Mouse (Mus musculus): ENCODE results near the gene Patj. TPM values are rescaled to one million over a fixed set of nuclear protein-coding genes. Genes with fewer than 3 reads are reported as not detected.

The Patj gene
- polyA plus RNA-seq, 1 experiment: 124 TPM

DNA sequence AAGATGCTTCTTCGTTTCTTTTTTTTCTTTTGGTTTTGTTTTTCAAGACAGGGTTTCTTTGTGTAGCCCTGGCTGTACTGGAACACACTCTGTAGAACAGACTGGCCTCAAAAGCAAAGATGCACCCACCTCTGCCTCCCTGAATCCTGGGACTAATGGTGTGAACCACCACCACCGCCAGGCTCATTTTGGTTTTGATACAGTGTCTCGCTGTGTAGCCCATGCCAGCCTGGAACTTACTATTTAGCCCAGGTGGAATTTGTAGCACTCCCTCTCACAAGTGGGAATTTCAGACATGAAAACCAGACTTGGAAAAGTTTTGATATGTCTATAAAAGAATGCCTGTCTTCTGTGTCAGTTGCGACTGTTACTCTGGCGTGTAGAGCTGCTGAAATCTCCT is 154.5 kb downstream of the Patj start:
- peak overlapping the region; percentile 2; the same call in 1 of the 2 replicates for H3K27ac ChIP-seq (ENCODE audit: insufficient read depth, low read length)
- peak overlapping the region; percentile 90 for H3K4me3 ChIP-seq (replicated peaks; ENCODE audit: insufficient read depth, low read depth, low read length)
- WGBS: 43% methylated on average over 5 of the region's 5 CpGs
- H3K27me3 ChIP-seq (ENCODE audit: control insufficient read depth, insufficient read depth, low read length): no peaks in the 10 kb centered on the region
- no peak for TF ChIP-seq CTCF (IDR thresholded peaks at IDR 0.05; ENCODE audit: borderline replicate concordance, insufficient read depth, low read depth, low read length)
- no peak for TF ChIP-seq POLR2A (IDR thresholded peaks at IDR 0.05; ENCODE audit: borderline replicate concordance, insufficient read depth, low read length)
- DNase-seq: peak; percentile 42 to 54
- peaks cover 20% of the 10 kb centered on the region for H3K4me1 ChIP-seq (ENCODE audit: control insufficient read depth, insufficient read depth, low read length)

DNA sequence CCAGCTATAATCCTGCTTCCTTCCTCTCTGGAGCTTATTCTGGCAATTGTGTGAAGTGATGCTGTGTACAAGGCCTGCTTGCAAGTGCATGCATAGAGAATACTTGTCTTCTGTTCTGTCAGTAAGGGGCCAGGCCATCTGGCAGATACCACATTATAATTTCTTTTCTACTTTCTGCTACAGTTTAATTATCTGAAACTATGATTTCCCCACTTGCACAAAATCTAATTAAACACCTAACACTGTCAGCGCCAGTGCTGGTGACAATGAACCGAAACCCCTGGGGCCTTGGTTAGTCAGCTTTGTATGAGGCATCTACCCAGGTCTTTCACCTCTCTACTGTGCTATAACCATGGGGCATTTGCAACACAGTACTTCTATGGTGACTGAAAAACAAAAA is 160.1 kb downstream of the Patj start:
- H3K27ac ChIP-seq (ENCODE audit: insufficient read depth, low read length): no peak overlapping the region
- no peak overlapping the region for H3K4me3 ChIP-seq (replicated peaks; ENCODE audit: insufficient read depth, low read depth, low read length)
- WGBS: 78% methylated on average over 2 of the region's 2 CpGs
- TF ChIP-seq POLR2A (IDR thresholded peaks at IDR 0.05; ENCODE audit: borderline replicate concordance, insufficient read depth, low read length) (no peak), CTCF (IDR thresholded peaks at IDR 0.05; ENCODE audit: borderline replicate concordance, insufficient read depth, low read depth, low read length) (no peak)
- DNase-seq: no peak
- no peaks in the 10 kb centered on the region for H3K27me3 ChIP-seq (ENCODE audit: control insufficient read depth, insufficient read depth, low read length)
- peaks cover 24% of the 10 kb centered on the region for H3K4me1 ChIP-seq (ENCODE audit: control insufficient read depth, insufficient read depth, low read length)

DNA sequence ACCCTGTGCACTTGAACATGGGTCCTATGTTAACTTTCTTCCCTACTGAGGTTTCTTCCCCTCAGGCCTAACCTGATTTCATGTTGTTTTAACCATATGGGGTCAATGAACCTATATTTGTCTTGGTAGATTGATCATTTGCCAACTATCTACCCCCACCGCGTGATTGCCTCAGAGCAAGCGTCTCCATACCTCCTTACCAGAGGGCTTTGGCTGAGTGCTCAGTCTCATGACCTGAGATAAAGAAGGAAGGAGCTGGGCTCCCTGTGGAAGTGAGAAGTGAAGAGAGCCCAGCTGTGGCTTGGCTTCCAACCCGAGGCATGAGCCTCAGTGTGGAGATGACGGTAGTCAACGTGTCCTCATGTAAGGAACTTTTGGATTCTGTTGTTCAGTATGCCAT is 160.9 kb downstream of the Patj start:
- Histone ChIP-seq H3K4me3 (replicated peaks; ENCODE audit: insufficient read depth, low read depth, low read length) (no peak overlapping the region), H3K27ac (ENCODE audit: insufficient read depth, low read length) (no peak overlapping the region), H3K27me3 (ENCODE audit: control insufficient read depth, insufficient read depth, low read length) (no peaks in the 10 kb centered on the region), H3K4me1 (ENCODE audit: control insufficient read depth, insufficient read depth, low read length) (peaks cover 23% of the 10 kb centered on the region)
- 73% methylated on average over 6 of the region's 6 CpGs for WGBS
- no peak for DNase-seq
- TF ChIP-seq POLR2A (IDR thresholded peaks at IDR 0.05; ENCODE audit: borderline replicate concordance, insufficient read depth, low read length) (no peak), CTCF (IDR thresholded peaks at IDR 0.05; ENCODE audit: borderline replicate concordance, insufficient read depth, low read depth, low read length) (no peak)

DNA sequence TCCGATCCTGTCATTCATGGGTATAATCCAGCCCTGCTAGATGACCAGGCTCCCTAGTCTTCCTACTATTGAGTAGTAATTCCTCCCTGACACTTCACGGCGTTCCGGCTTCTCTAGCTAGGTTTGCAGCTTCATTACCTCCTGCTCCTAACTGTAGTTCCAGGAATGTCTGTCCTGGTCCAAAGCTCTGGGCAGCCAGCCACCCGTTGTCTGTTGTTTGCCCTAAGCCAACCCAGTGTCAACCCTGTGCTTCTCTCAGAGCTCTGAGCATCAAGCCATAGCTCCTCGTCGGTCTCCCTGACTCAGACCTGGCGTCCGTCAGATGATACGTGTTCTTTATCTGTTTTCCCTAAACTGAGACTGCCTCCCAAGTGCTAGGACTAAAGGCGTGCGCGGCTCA is 161.6 kb downstream of the Patj start:
- peak; percentile 81 to 87 for DNase-seq
- H3K4me1 ChIP-seq (ENCODE audit: control insufficient read depth, insufficient read depth, low read length): peaks cover 19% of the 10 kb centered on the region
- TF ChIP-seq CTCF (IDR thresholded peaks at IDR 0.05; ENCODE audit: borderline replicate concordance, insufficient read depth, low read depth, low read length) (no peak), POLR2A (IDR thresholded peaks at IDR 0.05; ENCODE audit: borderline replicate concordance, insufficient read depth, low read length) (no peak)
- H3K27me3 ChIP-seq (ENCODE audit: control insufficient read depth, insufficient read depth, low read length): no peaks in the 10 kb centered on the region
- peak overlapping the region; percentile 24 for H3K4me3 ChIP-seq (replicated peaks; ENCODE audit: insufficient read depth, low read depth, low read length)
- WGBS: 16% methylated on average over 13 of the region's 13 CpGs
- H3K27ac ChIP-seq (ENCODE audit: insufficient read depth, low read length): 0 out of 2 replicates have a peak overlapping the region, but pooled peaks have one; percentile 20

DNA sequence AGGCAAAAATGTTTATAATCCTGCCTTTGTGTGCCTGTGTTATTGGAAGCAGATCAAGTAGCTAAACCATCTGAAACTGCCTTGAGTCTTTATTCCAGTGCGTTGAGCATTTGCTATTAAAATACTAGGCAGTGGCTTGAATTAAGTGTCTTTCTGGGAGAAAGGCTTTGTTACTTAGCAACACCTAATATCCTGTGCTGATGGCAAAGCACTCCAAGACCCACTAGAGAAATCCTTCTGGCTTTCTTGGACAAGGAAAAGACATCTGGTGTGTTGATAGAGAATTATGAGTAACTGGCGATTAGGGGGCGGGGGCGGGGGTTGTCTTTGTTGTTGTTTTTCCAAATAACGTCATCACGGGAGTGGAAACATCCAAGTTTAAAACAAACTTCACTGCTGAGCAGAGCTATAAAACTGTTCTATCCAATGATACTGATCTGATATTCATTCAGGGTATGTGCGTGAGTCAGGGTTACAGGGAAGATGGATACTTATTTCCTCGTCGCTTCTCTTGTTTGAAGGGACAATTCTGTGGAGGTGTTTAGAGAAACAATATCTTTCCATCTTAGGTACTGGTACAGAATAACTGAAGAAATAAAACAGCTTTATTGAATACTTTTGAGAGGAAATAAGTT is 164.7 kb downstream of the Patj start:
- Histone ChIP-seq H3K4me3 (replicated peaks; ENCODE audit: insufficient read depth, low read depth, low read length) (no peak overlapping the region), H3K4me1 (ENCODE audit: control insufficient read depth, insufficient read depth, low read length) (peaks cover 22% of the 10 kb centered on the region), H3K27me3 (ENCODE audit: control insufficient read depth, insufficient read depth, low read length) (no peaks in the 10 kb centered on the region), H3K27ac (ENCODE audit: insufficient read depth, low read length) (no peak overlapping the region)
- no peak for DNase-seq
- TF ChIP-seq CTCF (IDR thresholded peaks at IDR 0.05; ENCODE audit: borderline replicate concordance, insufficient read depth, low read depth, low read length): no peak
- no peak for TF ChIP-seq POLR2A (IDR thresholded peaks at IDR 0.05; ENCODE audit: borderline replicate concordance, insufficient read depth, low read length)
- 49% methylated on average over 9 of the region's 9 CpGs for WGBS

DNA sequence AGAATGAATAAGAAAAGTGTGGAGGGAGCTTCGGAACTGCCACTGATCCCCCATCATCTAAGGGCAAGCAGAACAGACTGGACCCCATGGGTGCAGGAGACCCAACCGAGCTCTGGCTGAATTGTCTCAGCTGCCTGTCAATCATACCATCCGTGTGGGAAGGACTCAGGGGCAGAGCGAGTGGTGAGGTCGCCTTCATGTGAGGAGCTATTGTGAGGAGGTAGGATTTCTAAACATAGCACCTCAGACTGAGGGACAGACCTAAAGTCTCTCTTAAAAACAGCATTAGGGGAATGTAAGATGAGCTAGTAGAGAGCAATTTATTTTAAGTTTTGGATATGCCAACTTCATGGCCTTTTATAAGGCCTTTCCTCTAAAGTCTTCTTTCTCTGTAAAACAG is 167.5 kb downstream of the Patj start:
- TF ChIP-seq CTCF (IDR thresholded peaks at IDR 0.05; ENCODE audit: borderline replicate concordance, insufficient read depth, low read depth, low read length) (no peak), POLR2A (IDR thresholded peaks at IDR 0.05; ENCODE audit: borderline replicate concordance, insufficient read depth, low read length) (no peak)
- 38% methylated on average over 5 of the region's 5 CpGs for WGBS

DNA sequence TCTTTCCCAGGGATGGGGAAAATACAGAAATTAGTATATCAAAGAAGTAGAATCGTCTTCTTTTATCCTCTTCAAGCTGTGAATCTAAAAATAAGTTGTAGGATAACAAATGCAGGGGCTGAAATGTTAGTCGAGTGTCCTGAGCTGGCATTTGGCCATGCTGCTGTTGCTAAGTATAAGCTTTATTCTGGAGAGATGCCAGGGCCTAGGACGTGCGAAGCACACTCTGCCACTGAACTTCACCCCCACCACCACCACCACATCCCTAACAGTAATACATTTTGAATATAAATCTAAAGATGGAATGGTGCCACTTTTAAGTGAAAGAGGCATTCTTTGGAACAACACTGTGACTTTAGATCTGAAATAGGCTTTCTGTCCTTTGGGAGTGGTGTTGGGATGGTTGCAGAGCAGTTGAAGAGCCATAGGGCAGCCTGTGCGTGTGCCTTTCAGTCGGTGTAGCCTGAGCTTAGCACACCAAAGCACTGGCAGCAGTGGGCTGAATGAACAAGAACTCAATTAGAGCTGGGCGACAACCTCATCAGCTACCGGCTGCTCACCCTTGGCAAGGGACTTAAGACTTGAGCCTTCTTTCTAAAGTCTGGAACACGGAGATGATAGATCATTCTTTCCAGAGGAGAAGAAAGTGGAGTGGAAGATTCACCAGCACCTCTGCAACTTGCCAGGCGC is 168.1 kb downstream of the Patj start:
- Histone ChIP-seq H3K4me3 (replicated peaks; ENCODE audit: insufficient read depth, low read depth, low read length) (no peak overlapping the region), H3K4me1 (ENCODE audit: control insufficient read depth, insufficient read depth, low read length) (peaks cover 26% of the 10 kb centered on the region), H3K27me3 (ENCODE audit: control insufficient read depth, insufficient read depth, low read length) (no peaks in the 10 kb centered on the region), H3K27ac (ENCODE audit: insufficient read depth, low read length) (no peak overlapping the region)
- 35% methylated on average over 10 of the region's 10 CpGs for WGBS
- peak in 1 of 2 experiments; percentile 23 for DNase-seq
- no peak for TF ChIP-seq POLR2A (IDR thresholded peaks at IDR 0.05; ENCODE audit: borderline replicate concordance, insufficient read depth, low read length)
- TF ChIP-seq CTCF (IDR thresholded peaks at IDR 0.05; ENCODE audit: borderline replicate concordance, insufficient read depth, low read depth, low read length): no peak

More for the DNA sequence above, 167.5 kb downstream of the Patj start:
- Histone ChIP-seq H3K27ac (ENCODE audit: insufficient read depth, low read length) (0 out of 2 replicates have a peak overlapping the region, but pooled peaks have one; percentile 1), H3K27me3 (ENCODE audit: control insufficient read depth, insufficient read depth, low read length) (no peaks in the 10 kb centered on the region), H3K4me3 (replicated peaks; ENCODE audit: insufficient read depth, low read depth, low read length) (no peak overlapping the region), H3K4me1 (ENCODE audit: control insufficient read depth, insufficient read depth, low read length) (peaks cover 26% of the 10 kb centered on the region)
- no peak for DNase-seq
